Mouse (Mus musculus): Measurements from ENCODE around the gene Itga4. TPM values are rescaled to one million over a fixed set of nuclear protein-coding genes. Genes with fewer than 3 reads are reported as not detected.

Gene Itga4
- polyA plus RNA-seq, 1 experiment from 2014 or later, result 8.2 TPM

- Histone ChIP-seq H3K27me3 (no peaks in the 10 kb centered on the region), H3K27ac (no peak overlapping the region), H3K9me3 (no peaks in the 10 kb centered on the region), H3K4me3 (no peak overlapping the region), H3K9ac (no peak overlapping the region), H3K4me2 (no peak overlapping the region), H3K4me1 (no peaks in the 10 kb centered on the region), H3K36me3 (no peaks in the 10 kb centered on the region)
- WGBS, result 71% methylated on average over 18 of the region's 18 CpGs
- ATAC-seq (ENCODE audit: borderline replicate concordance, extremely low read depth, low FRiP score, low TSS enrichment), result no peak
These were observed 112.5 kb downstream of the Itga4 start for GRCm38 (mm10) chr2:79367451-79368450.

DNA sequence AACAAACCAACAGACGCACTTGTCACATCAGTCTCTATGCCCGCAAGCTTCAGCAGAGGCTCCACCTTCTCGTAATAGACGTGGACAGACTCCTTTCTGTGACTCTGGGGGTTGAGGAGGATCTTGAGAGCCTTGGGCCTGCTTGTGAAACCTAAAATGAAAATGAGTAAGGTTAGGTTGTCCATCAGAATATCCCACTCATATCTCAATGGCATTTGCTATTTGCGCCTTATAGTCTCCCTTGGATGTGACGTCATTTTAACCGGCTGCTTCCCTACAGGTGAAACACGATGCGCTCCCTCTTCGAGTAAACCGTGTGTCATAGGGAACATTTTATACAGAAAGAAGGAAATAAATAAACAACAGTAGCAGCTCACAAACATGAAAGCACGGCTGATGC lies 113.4 kb downstream of the Itga4 start:
- Histone ChIP-seq H3K4me1 (no peaks in the 10 kb centered on the region), H3K4me3 (no peak overlapping the region), H3K9ac (no peak overlapping the region), H3K9me3 (no peaks in the 10 kb centered on the region), H3K36me3 (no peaks in the 10 kb centered on the region), H3K27me3 (no peaks in the 10 kb centered on the region), H3K27ac (no peak overlapping the region), H3K4me2 (no peak overlapping the region)
- no peak for ATAC-seq (ENCODE audit: borderline replicate concordance, extremely low read depth, low FRiP score, low TSS enrichment)
- 72% methylated on average over 12 of the region's 12 CpGs for WGBS

- Histone ChIP-seq H3K4me3 (no peak overlapping the region), H3K4me1 (no peaks in the 10 kb centered on the region), H3K9ac (no peak overlapping the region), H3K4me2 (no peak overlapping the region), H3K36me3 (no peaks in the 10 kb centered on the region), H3K27ac (no peak overlapping the region), H3K9me3 (no peaks in the 10 kb centered on the region), H3K27me3 (no peaks in the 10 kb centered on the region)
- no peak; the same call in 1 of the 2 replicates for ATAC-seq (ENCODE audit: borderline replicate concordance, extremely low read depth, low FRiP score, low TSS enrichment)
- 55% methylated on average over 7 of the region's 7 CpGs for WGBS
These were observed 113.9 kb downstream of the Itga4 start for GRCm38 (mm10) chr2:79369061-79369524.

GRCm38 (mm10) chr2:79369905-79370304 lies 114.7 kb downstream of the Itga4 start:
- Histone ChIP-seq H3K27me3 (no peaks in the 10 kb centered on the region), H3K36me3 (no peaks in the 10 kb centered on the region), H3K4me1 (no peaks in the 10 kb centered on the region), H3K9ac (no peak overlapping the region), H3K4me3 (no peak overlapping the region), H3K9me3 (no peaks in the 10 kb centered on the region), H3K4me2 (no peak overlapping the region), H3K27ac (no peak overlapping the region)
- 82% methylated on average over 4 of the region's 4 CpGs for WGBS
- ATAC-seq (ENCODE audit: borderline replicate concordance, extremely low read depth, low FRiP score, low TSS enrichment), result no peak

DNA sequence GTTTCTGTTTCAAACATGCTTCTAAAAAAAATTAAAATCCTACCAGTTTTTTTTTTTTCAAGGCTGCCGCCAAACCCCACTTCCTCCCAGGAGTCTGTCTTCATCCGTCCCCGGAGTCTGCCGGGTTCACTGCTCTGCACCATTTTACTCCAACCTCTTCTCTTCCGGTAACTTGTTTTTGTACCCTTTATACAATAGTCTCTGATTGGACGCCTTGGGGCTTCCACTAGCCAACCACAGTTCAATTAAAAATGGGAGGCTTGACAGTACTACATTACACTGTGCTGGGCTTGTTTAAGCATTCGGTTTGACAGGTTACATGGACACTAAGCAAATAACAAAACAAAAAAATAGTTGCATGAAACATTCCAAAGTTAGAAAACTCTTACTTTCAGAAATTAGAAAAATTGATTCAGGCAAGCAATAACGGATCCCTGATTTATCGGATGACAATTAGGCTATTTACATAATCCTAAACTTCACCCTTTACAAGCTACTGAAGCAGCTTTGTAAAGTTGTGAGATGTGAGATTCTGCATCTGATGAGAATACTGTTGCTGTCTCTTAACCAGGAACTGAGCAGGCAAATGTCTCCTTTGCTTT lies 115.6 kb downstream of the Itga4 start:
- ATAC-seq (ENCODE audit: borderline replicate concordance, extremely low read depth, low FRiP score, low TSS enrichment), result no peak
- Histone ChIP-seq H3K4me1 (no peaks in the 10 kb centered on the region), H3K9ac (no peak overlapping the region), H3K4me3 (no peak overlapping the region), H3K36me3 (no peaks in the 10 kb centered on the region), H3K4me2 (no peak overlapping the region), H3K27ac (no peak overlapping the region), H3K9me3 (no peaks in the 10 kb centered on the region), H3K27me3 (no peaks in the 10 kb centered on the region)
- 78% methylated on average over 9 of the region's 9 CpGs for WGBS

- no peaks in the 10 kb centered on the region for H3K4me1 ChIP-seq
- no peaks in the 10 kb centered on the region for H3K36me3 ChIP-seq
- H3K27me3 ChIP-seq, result no peaks in the 10 kb centered on the region
- no peak overlapping the region for H3K4me2 ChIP-seq
- ATAC-seq (ENCODE audit: borderline replicate concordance, extremely low read depth, low FRiP score, low TSS enrichment), result no peak
- no peak overlapping the region for H3K9ac ChIP-seq
- no peak overlapping the region for H3K27ac ChIP-seq
- H3K4me3 ChIP-seq, result no peak overlapping the region
- no peaks in the 10 kb centered on the region for H3K9me3 ChIP-seq
- 84% methylated on average over 7 of the region's 7 CpGs for WGBS
These were observed 116.3 kb downstream of the Itga4 start for GRCm38 (mm10) chr2:79371326-79372153.

- Histone ChIP-seq H3K4me2 (no peak overlapping the region), H3K9ac (no peak overlapping the region), H3K27ac (no peak overlapping the region), H3K4me3 (no peak overlapping the region), H3K27me3 (no peaks in the 10 kb centered on the region), H3K9me3 (no peaks in the 10 kb centered on the region), H3K36me3 (no peaks in the 10 kb centered on the region), H3K4me1 (no peaks in the 10 kb centered on the region)
- WGBS, result 71% methylated on average over 2 of the region's 2 CpGs
- ATAC-seq (ENCODE audit: borderline replicate concordance, extremely low read depth, low FRiP score, low TSS enrichment), result no peak
These were observed 116.9 kb downstream of the Itga4 start for GRCm38 (mm10) chr2:79372154-79372467.

DNA sequence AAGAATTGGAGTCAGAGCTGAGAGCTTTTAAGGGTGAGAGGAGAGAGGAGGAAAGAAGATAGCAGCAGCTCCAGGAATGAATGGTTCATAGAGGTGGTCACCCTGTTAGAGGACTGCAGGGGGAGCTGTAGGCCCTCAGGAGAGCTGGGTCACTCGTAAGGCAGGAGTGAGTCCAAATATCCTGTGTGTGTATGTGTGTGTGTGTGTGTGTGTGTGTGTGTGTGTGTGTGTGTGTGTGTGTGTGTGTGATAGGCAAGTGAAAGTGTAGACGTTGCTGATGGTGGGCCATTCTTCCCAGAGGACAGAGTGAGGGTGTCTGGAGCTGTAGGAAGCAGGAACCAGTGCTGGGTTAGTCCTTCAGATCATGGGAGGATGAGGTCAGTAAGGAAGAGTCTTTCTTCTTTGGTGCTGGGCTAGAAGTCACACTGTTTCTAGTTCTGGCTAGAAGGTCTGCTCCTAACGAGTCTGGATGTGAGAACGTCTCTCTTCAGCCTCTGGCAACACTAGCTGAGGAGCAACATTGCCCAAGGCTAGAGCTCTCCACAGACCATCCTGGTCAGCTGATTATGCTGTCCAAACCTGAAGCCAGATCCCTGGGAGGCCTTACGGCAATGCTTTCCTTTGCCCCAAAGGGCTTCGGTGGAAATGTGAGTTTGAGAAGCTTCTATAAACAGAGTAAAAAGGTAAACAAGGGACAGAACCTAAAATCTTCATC lies 117.4 kb downstream of the Itga4 start:
- Histone ChIP-seq H3K27me3 (no peaks in the 10 kb centered on the region), H3K9ac (no peak overlapping the region), H3K4me2 (no peak overlapping the region), H3K27ac (no peak overlapping the region), H3K36me3 (no peaks in the 10 kb centered on the region), H3K4me1 (no peaks in the 10 kb centered on the region), H3K4me3 (no peak overlapping the region), H3K9me3 (no peaks in the 10 kb centered on the region)
- WGBS, result 42% methylated on average over 6 of the region's 6 CpGs
- ATAC-seq (ENCODE audit: borderline replicate concordance, extremely low read depth, low FRiP score, low TSS enrichment), result no peak

DNA sequence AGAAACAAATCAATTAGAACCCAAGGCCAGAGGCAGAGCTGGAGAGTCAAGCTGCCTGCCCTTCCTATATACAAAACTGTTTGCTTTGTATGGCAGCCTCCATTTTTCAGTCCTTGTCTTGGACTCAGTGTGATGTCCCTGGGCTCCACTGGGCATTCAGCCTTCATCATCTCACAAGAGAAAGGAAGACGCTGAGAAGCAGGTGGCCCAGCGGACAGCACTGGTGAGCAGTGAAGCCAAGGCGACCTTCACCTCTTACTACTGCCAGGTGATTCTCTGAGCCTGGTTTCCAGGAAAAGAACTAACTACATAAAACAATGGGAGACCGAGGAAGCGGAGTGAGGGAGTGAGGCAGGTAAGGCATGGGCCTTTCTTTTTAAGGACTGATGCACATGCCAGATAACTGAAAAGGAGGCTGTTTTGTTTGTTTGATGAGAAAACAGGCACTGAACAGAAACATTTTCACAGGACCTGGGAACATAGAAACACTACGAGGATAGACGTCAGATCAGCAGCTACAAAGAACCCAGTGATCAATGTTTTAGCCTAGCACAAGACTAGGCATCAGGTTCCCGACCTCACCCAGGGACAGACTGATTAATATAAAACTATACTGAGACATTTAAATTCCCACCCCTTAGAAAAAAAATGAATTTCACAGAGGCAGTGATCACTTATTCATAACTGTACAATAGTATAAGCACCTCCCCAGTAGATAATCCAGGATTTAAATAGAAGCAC lies 123.3 kb downstream of the Itga4 start:
- no peak overlapping the region for H3K4me3 ChIP-seq
- 60% methylated on average over 8 of the region's 8 CpGs for WGBS
- no peak overlapping the region for H3K9ac ChIP-seq
- no peak for ATAC-seq (ENCODE audit: borderline replicate concordance, extremely low read depth, low FRiP score, low TSS enrichment)
- no peaks in the 10 kb centered on the region for H3K4me1 ChIP-seq
- H3K27me3 ChIP-seq, result no peaks in the 10 kb centered on the region
- no peak overlapping the region for H3K27ac ChIP-seq
- no peaks in the 10 kb centered on the region for H3K36me3 ChIP-seq
- H3K9me3 ChIP-seq, result no peaks in the 10 kb centered on the region
- H3K4me2 ChIP-seq, result no peak overlapping the region

DNA sequence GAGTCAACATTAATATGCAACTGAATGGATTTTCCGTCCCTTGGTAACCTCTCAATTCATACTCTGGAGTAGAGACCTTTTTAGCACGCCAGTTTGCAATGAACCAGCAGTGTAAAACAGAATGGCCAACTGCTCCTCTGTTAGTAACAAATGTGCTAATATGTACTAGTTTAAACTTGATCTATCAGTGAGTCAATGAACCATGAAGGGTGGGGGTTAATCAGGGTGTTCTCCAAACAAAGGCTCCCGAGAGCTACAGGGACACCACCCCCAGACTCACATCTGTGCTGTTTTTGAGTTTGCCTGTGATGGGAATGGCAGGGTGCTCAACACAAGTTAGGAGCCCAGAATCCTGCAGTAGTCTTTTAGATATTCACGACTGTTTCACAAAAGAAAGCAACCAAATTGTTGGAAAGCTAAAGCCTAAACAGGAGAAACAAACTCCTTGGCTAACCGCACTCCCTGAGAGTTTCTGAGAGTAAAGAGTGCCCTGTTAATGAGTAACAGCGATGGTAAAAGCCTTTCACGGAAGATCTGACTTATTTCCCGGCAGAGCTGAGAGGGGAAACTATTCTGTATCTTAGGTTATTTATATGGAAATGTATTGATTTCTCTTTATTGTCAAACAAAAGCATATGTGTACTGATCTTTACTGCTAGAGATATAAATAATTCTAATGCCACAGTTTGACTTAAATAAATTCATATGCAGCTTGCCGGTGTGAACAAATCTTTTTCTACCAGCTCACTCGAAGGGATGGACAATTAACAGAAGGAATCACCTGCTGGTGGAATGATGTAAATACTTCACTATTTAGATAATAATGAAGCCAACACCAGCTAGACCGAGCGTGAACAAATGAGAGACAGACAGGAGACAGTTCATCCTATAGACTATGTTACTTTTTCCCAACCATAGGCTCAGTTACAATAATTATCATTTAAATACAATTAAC lies 124.1 kb downstream of the Itga4 start:
- Histone ChIP-seq H3K9ac (no peak overlapping the region), H3K4me1 (no peaks in the 10 kb centered on the region), H3K9me3 (no peaks in the 10 kb centered on the region), H3K4me2 (no peak overlapping the region), H3K27ac (no peak overlapping the region), H3K27me3 (no peaks in the 10 kb centered on the region), H3K4me3 (no peak overlapping the region), H3K36me3 (no peaks in the 10 kb centered on the region)
- ATAC-seq (ENCODE audit: borderline replicate concordance, extremely low read depth, low FRiP score, low TSS enrichment), result no peak
- 35% methylated on average over 12 of the region's 12 CpGs for WGBS
